Mouse (Mus musculus) lung, embryonic 14.5 days (tissue): Measurements from ENCODE around the gene Fgd1. TPM values are rescaled to one million over a fixed set of nuclear protein-coding genes. Genes with fewer than 3 reads are reported as not detected.
A peak's percentile ranks its signal among the peaks of the same experiment; 100 is the strongest.

Experiments used
- ATAC-seq: fragments of 200-750 bp; cut with Nextera tagmentation; 2 replicates; pipeline ENCODE4 v1.8.0; 2017; ENCODE audit warnings: mild to moderate bottlenecking, moderate TSS enrichment, moderate library complexity; ENCODE audit not compliant: insufficient read depth
- DNase-seq: peaks from one replicate; pipeline ENCODE4 v3.0.0-alpha.2; 2015
- H3K27ac ChIP-seq: fragments of 300-500 bp; sonication (generic); 2 replicates; pipeline ENCODE4 v1.5.1; 2014; ENCODE audit warnings: low read depth, mild to moderate bottlenecking, moderate library complexity
- H3K27me3 ChIP-seq: fragments of 300-500 bp; sonication (generic); 2 replicates; pipeline ENCODE4 v1.6.1; 2014; ENCODE audit warnings: low read length, control low read depth; ENCODE audit not compliant: insufficient read depth
- H3K36me3 ChIP-seq: fragments of 300-500 bp; sonication (generic); 2 replicates; pipeline ENCODE4 v1.6.1; 2014; ENCODE audit warnings: control low read depth; ENCODE audit not compliant: insufficient read depth
- H3K4me1 ChIP-seq: fragments of 300-500 bp; sonication (generic); 2 replicates; pipeline ENCODE4 v1.6.1; 2014; ENCODE audit warnings: antibody characterized with exemption, control low read depth; ENCODE audit not compliant: insufficient read depth
- H3K4me2 ChIP-seq: fragments of 300-500 bp; sonication (generic); 2 replicates; pipeline ENCODE4 v1.6.1; 2014; ENCODE audit warnings: mild to moderate bottlenecking
- H3K4me3 ChIP-seq: fragments of 300-500 bp; sonication (generic); 2 replicates; pipeline ENCODE4 v1.5.1; 2014; ENCODE audit warnings: low read depth, low read length
- H3K9ac ChIP-seq: fragments of 300-500 bp; sonication (generic); 2 replicates; pipeline ENCODE4 v1.6.1; 2014
- H3K9me3 ChIP-seq: fragments of 300-500 bp; sonication (generic); 2 replicates; pipeline ENCODE4 v1.6.1; 2016; ENCODE audit warnings: low read depth, low read length, control low read depth
- CTCF ChIP-seq: IDR thresholded peaks from 2 replicates; pipeline ENCODE4 v1.5.1; 2016; ENCODE audit warnings: antibody characterized with exemption, low read depth
- WGBS: fragments of 180-500 bp; shearing (Covaris S2); extraction: QIAGEN DNeasy Blood & Tissue Kit; methylation state at CpG from one replicate; pipeline ENCODE4 v1.1.7; 2014; 5-methylcytosine and 5-hydroxymethylcytosine counted together
- polyA plus RNA-seq: library from polyadenylated mRNA; unstranded; fragments of >200 nt; fragmentation: Nextera tagmentation; extraction: Ambion mirVana; gene quantifications from 2 replicates; pipeline ENCODE4 v1.2.1, GENCODE M21; 2014

The Fgd1 gene
- polyA plus RNA-seq, 1 experiment from 2014 or later, result 14.6 TPM

DNA sequence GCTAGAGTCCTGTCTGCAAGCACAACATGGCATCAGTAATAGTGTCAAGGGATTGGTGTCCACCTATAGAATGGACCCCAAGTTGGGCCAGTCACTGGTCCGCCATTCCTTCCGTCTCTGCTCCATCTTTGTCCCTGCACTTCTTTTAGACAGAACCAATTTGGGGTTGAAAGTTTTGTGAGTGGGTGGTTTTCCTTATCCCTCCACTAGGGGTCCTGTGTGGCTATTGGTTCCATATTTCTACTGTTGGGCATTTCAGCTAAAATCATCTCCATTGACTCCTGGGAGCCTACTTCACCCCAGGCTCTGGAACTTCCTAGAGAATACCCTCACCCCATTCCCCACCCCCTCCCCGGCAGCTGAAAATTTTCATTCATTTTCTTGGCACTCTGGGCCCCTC lies 84.5 kb downstream of the Fgd1 start:
- Histone ChIP-seq H3K9ac (no peak overlapping the region), H3K36me3 (no peaks in the 10 kb centered on the region), H3K27ac (no peak overlapping the region), H3K9me3 (no peaks in the 10 kb centered on the region), H3K27me3 (no peaks in the 10 kb centered on the region), H3K4me3 (no peak overlapping the region), H3K4me2 (no peak overlapping the region), H3K4me1 (no peaks in the 10 kb centered on the region)
- peak; percentile 37 for TF ChIP-seq CTCF
- WGBS, result 71% methylated on average over 3 of the region's 3 CpGs
- DNase-seq (no peak), ATAC-seq (no peak)

DNA sequence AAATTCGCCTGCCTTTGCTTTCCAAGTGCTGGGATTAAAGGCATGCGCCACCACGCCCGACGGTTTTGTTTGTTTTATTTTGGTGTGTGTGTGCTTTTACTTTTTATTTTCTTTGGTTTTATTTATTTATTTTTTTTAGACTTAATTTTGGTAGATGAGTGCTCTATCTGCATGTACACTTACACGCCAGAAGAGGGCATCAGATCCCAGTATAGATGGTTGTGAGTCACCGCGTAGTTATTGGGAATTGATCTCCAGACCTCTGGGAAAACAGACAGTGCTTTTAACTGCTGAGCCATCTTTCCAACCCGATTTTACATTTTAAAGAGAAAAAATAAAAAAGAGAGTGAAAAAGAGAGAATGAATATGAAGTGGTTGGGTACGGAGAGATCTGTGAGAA lies 86.8 kb downstream of the Fgd1 start:
- DNase-seq, result peak; percentile 44

More for the DNA sequence above, 86.8 kb downstream of the Fgd1 start:
- Histone ChIP-seq H3K27ac (no peak overlapping the region), H3K4me1 (no peaks in the 10 kb centered on the region), H3K9ac (no peak overlapping the region), H3K36me3 (no peaks in the 10 kb centered on the region), H3K9me3 (no peaks in the 10 kb centered on the region), H3K27me3 (no peaks in the 10 kb centered on the region), H3K4me3 (no peak overlapping the region), H3K4me2 (0 out of 2 replicates have a peak overlapping the region, but pooled peaks have one; percentile 12)
- peak; percentile 46 for TF ChIP-seq CTCF
- ATAC-seq, result no peak
- WGBS, result 26% methylated on average over 10 of the region's 10 CpGs

Other genes with a start within 250 kb of the Fgd1 start
- 946 and 954 TPM in 2 replicates for gene Maged2, start 231.8 kb upstream of the Fgd1 start, polyA plus RNA-seq
- 27.0 and 29.4 TPM in 2 replicates for gene Gnl3l, start 28.8 kb upstream of the Fgd1 start, polyA plus RNA-seq
- gene Tsr2, start 50.4 kb downstream of the Fgd1 start, polyA plus RNA-seq, result 38.0 TPM in 2 replicates
- 3.0 and 3.8 TPM in 2 replicates for gene Wnk3, start 151.9 kb downstream of the Fgd1 start, polyA plus RNA-seq